Mouse (Mus musculus): ENCODE results near the gene Xndc1.
A peak's percentile ranks its signal among the peaks of the same experiment; 100 is the strongest.

Gene Xndc1

GRCm38 (mm10) chr7:102080311-102080710 is 15.0 kb downstream of the Xndc1 start:
- no peak for DNase-seq (ENCODE audit: inconsistent age in 2 of 2, low spot score in 1 of 2)

- no peak for DNase-seq (ENCODE audit: inconsistent age in 2 of 2, low spot score in 1 of 2)
Measured at GRCm38 (mm10) chr7:102081784-102082183, 16.5 kb downstream of the Xndc1 start.

GRCm38 (mm10) chr7:102082816-102083215 is 17.5 kb downstream of the Xndc1 start, which contains the start of gene Trpc2:
TSS of gene Trpc2 (plus strand) at chr7:102083116.
- no peak for DNase-seq (ENCODE audit: inconsistent age in 2 of 2, low spot score in 1 of 2)

GRCm38 (mm10) chr7:102084041-102084696 is 18.9 kb downstream of the Xndc1 start:
- no peak for DNase-seq (ENCODE audit: inconsistent age in 2 of 2, low spot score in 1 of 2)

- no peak for DNase-seq (ENCODE audit: inconsistent age in 2 of 2, low spot score in 1 of 2)
Measured at GRCm38 (mm10) chr7:102087336-102087735, 22.0 kb downstream of the Xndc1 start.

DNA sequence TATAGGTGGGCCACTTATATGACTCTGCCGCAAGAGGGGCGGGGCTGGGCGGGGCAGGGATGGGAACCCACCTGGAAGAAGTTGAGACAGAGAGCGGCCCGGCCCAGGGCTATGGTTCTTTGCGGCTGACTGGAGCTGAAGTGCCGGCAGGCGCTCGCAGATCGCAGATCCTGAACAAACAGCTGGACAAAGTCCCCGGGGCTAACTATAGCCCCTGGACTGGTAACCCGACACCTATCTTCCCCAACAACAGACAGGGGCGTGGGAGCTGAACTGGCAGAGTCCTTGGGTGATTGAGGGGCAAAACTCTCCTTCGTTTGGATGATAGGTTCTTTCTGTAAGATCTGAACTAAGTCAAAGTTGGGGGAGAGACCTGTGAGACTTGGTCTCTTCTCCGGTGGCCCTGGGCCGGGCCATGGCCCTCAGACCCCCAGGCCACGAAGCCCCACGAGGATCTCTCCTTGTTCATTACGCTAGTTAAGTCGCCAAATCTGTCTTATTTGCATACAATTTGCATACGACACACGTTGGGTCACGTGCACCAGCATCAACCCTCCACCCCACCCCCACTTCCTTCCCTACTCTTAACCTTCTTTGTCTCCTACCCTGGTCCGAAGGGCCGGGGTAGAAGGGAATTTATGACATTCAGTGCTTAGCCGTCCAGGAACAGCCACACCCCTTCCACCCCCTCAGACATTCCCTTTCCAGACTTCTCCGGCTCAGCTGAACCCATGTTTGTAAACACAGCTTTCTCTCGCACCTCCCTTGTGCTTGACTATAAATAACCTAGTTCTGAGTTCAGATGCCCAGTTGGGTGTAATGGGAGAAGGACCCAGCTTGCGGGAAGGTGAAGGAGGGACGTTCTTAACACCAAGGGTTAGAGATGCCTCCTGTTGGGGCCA is 34.7 kb downstream of the Xndc1 start:
- DNase-seq (ENCODE audit: inconsistent age in 2 of 2, low spot score in 1 of 2): no peak

DNA sequence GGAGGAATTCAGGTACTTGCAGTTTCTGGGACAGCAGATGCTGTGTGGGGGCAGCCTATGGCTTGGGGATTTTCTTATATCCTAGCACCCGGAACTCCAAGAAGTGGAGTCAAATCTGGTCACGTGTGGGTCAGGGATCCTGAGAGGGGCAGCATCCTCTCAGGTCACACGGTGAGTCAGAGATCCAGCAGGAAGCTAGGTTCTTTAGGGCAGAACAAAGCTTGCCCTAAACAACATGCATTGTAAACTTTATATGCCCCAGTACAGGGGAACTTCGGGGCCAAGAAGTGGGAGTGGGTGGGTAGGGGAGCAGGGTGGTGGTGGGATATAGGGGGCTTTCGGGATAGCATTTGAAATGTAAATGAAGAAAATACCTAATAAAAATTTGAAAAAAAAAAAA is 35.6 kb downstream of the Xndc1 start:
- no peak for DNase-seq (ENCODE audit: inconsistent age in 2 of 2, low spot score in 1 of 2)

DNA sequence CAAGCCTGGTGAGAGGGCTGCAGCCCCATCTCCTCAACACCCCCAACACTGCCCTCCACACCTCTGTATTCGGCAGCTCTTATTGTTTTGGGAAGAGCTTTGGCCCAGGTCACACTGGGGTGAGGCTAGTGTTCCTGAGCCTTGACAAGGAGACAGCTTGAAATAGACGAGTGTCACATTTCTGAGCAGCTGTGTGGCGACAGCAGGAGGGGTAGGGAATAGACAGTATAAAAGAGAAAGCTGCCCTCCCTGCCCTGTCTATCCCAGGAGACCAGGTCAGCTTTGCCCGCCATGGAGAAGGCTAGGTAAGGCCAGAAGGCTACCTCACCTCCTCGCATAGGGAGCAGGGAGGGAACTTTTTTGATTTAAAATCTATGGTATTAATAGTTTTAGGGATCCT is 36.2 kb downstream of the Xndc1 start, which contains the start of gene Art1:
Gene Art1, plus strand, starts transcription at position 257 of the 400 bp plus-strand sequence.
- no peak for DNase-seq (ENCODE audit: inconsistent age in 2 of 2, low spot score in 1 of 2)

GRCm38 (mm10) chr7:102102241-102102640 is 36.9 kb downstream of the Xndc1 start:
- DNase-seq (ENCODE audit: inconsistent age in 2 of 2, low spot score in 1 of 2): no peak

DNA sequence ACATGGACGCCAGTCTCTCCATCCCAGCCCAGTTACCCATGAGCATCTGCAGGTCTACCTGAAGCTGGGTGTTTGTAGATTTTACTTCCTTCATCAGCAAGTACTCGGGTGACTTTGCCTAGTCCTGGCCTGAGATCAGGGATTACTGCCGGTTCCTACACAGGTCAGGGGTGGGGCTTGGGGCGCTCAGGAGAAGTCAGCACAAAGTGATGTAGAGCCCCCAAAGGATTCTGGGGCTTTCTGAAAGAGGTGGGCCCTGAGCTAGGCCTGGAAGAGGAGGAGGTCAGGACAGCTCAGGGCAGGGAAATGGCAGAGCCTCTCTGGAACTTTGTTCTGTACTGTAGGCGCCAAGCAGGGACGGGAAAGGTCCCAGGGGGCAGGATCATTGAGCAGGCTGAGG is 37.4 kb downstream of the Xndc1 start:
- no peak for DNase-seq (ENCODE audit: inconsistent age in 2 of 2, low spot score in 1 of 2)

DNA sequence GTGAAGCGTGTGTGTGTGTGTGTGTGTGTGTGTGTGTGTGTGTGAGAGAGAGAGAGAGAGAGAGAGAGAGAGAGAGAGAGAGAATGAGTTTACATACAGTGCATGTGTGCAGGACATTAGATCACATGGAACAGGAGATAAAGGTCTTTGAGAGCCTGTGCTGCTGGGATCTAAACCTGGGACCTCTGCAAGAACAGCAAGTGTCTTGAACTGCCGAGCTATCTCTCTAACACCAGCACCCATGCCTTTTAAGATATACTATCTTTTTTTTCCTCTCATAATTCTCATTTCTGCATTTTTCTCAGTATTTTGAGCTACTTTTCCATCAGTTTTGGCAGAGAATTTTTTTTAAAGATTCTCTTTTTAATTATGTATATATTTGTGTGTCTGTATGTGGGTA is 38.2 kb downstream of the Xndc1 start:
- DNase-seq (ENCODE audit: inconsistent age in 2 of 2, low spot score in 1 of 2): no peak

DNA sequence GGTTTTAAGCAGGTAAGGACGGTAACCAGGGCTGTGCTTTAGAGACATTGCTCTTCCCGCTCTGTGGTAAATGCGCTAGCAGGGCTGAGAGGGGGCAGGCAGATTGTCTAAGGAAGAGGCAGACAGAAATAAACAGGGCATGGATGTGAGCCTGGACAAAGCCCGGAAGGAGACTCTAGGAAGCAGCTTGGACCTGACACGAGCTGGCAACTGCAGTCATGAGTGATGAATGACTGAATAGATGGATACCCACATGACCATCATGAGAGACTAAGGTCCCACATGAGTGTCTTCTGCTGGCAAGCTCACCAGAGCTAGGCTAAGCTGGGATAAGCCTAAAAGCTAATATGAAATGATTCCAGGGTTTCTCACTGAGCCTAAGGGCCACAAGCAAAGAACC is 38.8 kb downstream of the Xndc1 start:
- no peak for DNase-seq (ENCODE audit: inconsistent age in 2 of 2, low spot score in 1 of 2)

- peak in 1 of 2 experiments; percentile 39 for DNase-seq (ENCODE audit: inconsistent age in 2 of 2, low spot score in 1 of 2)
Measured at GRCm38 (mm10) chr7:102106700-102107141, 41.4 kb downstream of the Xndc1 start.

- DNase-seq (ENCODE audit: inconsistent age in 2 of 2, low spot score in 1 of 2): no peak
Measured at GRCm38 (mm10) chr7:102108206-102108605, 42.9 kb downstream of the Xndc1 start.

- DNase-seq (ENCODE audit: inconsistent age in 2 of 2, low spot score in 1 of 2): no peak
Measured at GRCm38 (mm10) chr7:102109171-102109570, 43.9 kb downstream of the Xndc1 start, which contains the start of gene Art5. TSS of gene Art5 (minus strand) at chr7:102109489.

DNA sequence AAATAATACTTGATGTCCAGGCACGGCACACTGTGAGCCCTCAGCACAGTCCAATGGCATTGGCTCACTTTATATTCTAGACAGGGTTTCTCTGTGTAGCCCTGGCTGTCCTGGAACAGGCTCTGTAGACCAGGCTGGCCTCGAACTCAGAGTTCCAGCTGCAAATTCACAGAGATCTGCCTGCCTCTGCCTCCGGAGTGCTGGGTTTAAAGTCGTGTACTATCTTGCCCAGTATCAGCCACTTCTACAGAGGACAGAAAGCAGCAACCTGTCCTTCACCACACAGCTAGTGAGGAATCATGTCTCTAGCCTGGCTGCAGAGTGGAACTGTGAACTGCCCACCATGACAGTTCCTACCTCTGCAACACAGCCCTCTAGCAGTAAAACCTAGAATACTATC is 44.4 kb downstream of the Xndc1 start:
- DNase-seq (ENCODE audit: inconsistent age in 2 of 2, low spot score in 1 of 2): no peak

DNA sequence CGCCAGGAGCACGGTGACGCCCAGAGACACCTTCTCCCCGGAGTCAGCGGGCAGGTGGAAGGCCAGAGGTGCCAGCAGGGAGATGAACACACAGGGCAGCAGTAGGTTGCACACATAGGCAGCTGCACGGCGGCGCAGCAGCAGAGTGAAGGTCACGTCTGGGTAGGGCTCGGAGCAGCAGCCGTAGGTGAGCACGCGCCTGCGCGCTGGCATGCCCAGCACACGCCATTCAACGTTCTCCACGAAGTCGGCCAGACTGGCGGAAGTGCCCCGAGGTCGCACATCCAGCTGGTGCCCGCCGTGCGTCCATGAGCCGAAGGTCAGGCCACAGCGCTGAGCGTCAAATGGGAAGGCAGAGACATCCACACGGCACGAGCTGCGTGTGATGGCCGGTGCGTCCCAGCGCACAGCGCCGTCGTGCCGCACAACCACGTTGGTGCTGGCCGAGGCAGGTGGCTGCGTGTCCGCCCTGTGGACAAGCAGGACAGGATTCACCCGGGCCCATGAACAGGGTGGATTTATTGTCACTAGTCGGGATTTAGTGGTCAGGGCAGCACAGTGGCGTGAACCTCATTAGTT is 47.9 kb downstream of the Xndc1 start:
- DNase-seq (ENCODE audit: inconsistent age in 2 of 2, low spot score in 1 of 2): peak in 1 of 2 experiments; percentile 29

- DNase-seq (ENCODE audit: inconsistent age in 2 of 2, low spot score in 1 of 2): no peak
Measured at GRCm38 (mm10) chr7:102116579-102117331, 51.4 kb downstream of the Xndc1 start, which contains the start of gene Chrna10. TSS of gene Chrna10 (minus strand) at chr7:102116828.

DNA sequence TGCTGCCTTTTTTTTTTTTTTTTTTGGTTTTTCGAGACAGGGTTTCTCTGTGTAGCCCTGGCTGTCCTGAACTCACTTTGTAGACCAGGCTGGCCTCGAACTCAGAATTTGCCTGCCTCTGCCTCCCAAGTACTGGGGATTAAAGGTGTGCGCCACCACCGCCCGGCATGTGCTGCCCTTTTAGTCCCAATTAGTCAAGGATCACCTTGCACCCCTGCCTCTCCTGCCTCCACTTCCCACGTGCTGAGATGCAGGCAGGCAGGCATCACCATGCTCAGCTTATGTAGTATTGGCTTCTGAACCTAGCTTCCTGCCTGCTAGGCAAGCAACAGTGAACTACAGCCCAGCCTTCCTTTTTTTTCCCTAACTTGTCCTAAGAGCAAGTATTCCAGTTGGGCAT is 52.1 kb downstream of the Xndc1 start:
- no peak for DNase-seq (ENCODE audit: inconsistent age in 2 of 2, low spot score in 1 of 2)

DNA sequence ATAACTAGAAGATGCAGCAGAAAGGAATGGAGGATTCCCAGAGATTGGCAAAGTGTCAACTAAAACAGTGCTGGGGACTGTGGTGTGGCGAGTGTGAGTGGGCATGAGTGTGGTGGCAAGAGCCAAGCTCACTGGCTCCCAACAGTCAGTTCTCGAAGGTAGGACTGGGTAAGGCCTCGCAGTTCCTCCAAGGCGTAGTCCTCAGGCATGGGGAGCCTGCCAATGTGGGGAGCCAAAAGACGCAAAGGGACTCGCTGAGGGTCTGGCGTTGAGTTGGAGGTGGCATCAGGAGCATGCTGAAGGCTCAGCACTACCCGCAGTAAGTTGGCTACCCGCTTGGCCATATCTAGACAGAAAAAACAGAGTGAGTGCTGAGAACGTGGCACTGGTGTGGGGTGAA is 55.0 kb downstream of the Xndc1 start:
- no peak for DNase-seq (ENCODE audit: inconsistent age in 2 of 2, low spot score in 1 of 2)

DNA sequence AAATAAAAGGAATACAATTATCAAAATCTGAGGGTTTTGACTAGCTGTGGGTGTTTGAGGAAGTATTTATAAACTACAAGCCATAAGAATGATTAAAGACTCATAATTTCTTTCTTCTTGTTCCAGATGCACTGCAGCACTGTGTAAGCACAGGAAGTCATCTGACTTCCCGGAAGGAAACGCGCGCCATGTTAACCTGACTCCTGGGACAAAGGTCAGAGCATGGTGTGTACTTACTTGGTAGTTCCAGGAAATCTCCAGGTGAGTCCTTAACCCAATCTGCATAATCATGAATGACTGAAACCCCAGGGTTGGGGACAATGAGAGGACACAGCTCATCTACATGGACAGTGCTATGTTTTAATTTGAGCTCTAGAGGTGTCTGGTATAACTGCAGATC is 67.1 kb downstream of the Xndc1 start:
- DNase-seq (ENCODE audit: inconsistent age in 2 of 2, low spot score in 1 of 2): no peak

Data from adrenal gland, adult (tissue).